Mouse (Mus musculus): ENCODE results near the gene Dnaja3.

Gene Dnaja3

GRCm38 (mm10) chr16:4606431-4607084 is 33.2 kb upstream of the Dnaja3 start:
- peak; percentile 61 for DNase-seq (ENCODE audit: low read depth, low spot score)

GRCm38 (mm10) chr16:4607818-4608531 is 31.8 kb upstream of the Dnaja3 start:
- peak; percentile 92 for DNase-seq (ENCODE audit: low read depth, low spot score)

DNA sequence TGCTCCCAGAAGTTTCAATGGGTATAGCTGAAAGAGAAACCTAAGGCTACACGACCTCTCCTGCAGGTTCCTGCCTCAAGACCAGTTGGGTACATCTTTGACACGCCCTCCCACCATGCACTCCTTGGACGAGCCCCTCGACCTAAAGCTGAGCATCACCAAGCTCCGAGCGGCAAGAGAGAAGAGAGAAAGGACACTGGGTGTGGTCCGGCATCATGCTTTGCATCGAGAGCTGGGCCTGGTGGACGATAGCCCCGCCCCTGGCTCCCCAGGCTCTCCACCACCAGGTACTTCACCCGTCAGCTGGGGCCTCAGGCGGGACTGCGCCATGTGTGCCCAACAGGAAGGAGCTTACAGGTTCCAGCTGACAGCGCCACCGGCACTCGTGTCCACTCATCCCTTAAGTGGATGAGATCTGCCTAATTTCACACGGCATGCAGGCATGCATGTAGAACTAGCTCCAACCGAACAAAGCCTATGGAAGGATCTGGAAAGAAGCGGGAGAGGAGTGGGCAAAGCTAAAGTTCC is 31.2 kb upstream of the Dnaja3 start:
- DNase-seq (ENCODE audit: low read depth, low spot score) = no peak

DNA sequence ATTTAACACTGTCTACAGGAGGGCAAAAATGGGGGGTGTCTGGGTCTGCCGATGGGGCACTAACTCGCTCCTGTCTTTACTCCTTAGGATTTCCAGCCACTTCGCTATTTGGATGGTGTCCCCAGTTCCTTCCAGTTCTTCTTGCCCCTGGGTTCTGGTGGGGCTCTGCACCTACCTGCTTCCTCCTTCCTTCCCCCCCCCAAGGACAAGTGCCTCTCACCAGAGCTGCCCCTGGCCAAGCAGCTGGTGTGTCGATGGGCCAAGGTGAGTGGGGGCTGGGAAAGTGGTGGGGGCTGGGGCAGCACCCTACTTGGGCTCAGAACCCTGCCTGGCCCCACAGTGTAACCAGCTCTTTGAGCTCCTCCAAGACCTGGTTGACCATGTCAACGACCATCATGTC is 28.6 kb upstream of the Dnaja3 start:
- no peak for DNase-seq (ENCODE audit: low read depth, low spot score)

DNA sequence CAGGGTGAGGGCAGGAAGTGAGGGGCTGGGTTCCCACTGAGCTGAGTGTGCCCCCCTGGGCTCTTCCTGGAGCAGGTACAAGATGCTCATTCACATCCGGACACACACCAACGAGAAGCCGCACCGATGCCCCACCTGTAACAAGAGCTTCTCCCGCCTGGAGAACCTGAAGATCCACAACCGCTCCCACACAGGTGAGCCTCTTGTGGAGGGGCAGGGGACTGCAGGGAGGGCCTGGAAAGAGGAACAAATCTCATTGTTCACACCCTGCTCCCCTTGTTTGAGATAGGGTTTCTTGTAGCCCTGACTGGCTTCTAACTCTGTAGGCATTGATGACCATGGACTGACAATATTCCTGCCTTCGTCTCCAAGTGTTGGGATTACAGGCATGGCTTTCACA is 28.1 kb upstream of the Dnaja3 start:
- DNase-seq (ENCODE audit: low read depth, low spot score) = no peak

DNA sequence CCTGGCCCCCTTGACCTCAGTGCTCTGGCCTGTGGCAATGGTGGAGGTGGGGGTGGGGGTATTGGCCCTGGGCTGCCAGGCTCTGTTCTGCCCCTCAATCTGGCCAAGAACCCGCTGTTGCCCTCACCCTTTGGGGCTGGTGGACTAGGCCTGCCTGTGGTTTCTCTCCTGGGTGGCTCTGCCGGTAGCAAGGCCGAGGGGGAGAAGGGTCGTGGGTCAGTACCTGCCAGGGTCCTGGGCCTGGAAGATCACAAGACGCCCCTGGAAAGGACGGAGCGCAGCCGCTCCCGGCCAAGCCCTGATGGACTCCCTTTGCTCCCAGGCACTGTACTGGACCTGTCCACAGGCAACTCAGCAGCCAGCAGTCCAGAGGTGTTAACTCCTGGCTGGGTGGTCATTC is 26.1 kb upstream of the Dnaja3 start:
- no peak for DNase-seq (ENCODE audit: low read depth, low spot score)

DNA sequence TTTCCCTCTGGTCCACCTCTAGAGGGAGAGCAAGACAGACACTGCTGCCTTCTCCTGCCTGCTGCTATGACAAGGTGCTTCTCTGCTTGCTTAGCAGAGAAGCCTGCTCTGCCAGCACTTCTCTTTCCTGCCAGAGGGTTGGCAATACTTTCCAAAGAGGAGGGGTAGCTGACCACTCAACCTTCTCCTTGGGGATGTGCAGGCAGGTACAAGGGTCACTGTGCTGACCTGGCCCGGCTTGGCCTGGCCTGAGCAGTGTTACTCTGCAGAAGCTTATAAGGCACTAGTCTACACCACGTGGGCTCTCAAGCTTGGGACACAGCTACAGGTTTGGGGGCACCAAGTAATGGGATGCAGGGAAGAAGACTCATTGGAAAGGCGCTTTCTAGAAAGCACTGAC is 25.1 kb upstream of the Dnaja3 start:
- DNase-seq (ENCODE audit: low read depth, low spot score) = no peak

GRCm38 (mm10) chr16:4615297-4615696 is 24.5 kb upstream of the Dnaja3 start:
- DNase-seq (ENCODE audit: low read depth, low spot score) = no peak

DNA sequence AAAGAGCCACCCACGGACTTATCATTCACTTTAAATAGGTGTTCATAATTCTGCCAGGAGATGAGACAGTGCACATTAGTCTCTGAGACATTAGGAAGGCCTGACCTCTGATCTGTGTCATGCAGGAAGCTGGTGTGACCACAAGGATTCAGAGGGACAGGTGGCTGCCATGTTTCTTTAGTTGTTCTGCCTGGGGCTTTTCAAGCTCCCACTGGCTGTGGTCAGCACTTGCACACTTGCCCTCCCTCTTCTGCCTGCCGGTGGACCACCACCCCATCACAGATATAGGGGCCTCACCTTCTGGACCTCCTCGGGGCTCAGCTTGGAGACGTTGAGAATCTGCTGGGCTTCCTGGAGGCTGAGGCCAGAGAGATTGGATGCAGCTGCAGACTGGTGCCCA is 23.0 kb upstream of the Dnaja3 start:
- no peak for DNase-seq (ENCODE audit: low read depth, low spot score)

DNA sequence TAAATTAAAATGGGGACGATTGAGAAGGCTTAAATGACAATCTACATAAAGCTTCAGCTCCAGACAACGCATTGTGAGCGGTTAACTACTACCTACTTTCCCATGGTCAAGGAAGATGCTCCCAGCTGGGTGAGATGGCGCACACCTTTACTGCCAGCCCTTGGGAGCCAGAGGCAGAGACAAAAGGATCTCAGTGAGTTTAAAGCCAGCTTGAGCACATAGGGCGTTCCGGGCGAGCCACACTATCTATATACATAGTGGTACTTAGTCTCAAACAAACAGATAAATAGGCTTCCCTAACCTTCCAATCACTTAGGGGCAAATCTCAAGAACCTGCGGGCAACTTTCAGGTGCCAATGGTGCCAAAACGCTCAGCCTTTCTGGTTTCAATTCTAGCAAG is 15.7 kb upstream of the Dnaja3 start:
- DNase-seq (ENCODE audit: low read depth, low spot score) = no peak

GRCm38 (mm10) chr16:4624481-4625110 is 15.2 kb upstream of the Dnaja3 start, which contains the start of gene Pam16:
Gene Pam16 (minus strand): TSS chr16:4624988.
- DNase-seq (ENCODE audit: low read depth, low spot score) = peak; percentile 91

- no peak for DNase-seq (ENCODE audit: low read depth, low spot score)
Observed at GRCm38 (mm10) chr16:4627105-4627504, 12.7 kb upstream of the Dnaja3 start.

DNA sequence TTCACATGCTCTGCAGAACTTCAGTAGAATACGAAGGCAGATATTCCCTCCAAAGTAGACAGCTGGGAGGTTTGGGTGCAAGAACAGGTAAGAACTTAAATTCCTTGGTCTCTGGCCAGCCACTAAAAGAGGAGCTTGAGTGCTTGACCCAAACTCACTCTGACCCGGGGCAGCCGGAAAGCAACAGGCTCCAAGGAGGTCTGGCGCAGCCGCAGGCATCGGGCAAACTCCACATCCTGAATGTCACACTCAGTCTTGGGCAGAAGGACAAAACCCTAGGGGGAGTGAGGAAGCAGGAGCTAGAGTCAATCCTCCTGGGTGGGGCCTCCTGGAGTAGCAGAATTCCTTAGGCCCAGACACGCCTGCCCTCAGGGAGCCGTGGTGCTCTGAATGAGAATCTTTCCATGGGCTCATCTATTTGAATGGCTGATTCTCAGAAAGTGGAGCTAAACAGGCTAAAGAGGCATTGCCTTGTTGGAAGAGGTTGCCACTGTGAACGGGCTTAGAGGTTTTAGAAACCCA is 10.8 kb upstream of the Dnaja3 start:
- peak; percentile 65 for DNase-seq (ENCODE audit: low read depth, low spot score)

- DNase-seq (ENCODE audit: low read depth, low spot score) = peak; percentile 91
Observed at GRCm38 (mm10) chr16:4629950-4630349, 9.8 kb upstream of the Dnaja3 start.

DNA sequence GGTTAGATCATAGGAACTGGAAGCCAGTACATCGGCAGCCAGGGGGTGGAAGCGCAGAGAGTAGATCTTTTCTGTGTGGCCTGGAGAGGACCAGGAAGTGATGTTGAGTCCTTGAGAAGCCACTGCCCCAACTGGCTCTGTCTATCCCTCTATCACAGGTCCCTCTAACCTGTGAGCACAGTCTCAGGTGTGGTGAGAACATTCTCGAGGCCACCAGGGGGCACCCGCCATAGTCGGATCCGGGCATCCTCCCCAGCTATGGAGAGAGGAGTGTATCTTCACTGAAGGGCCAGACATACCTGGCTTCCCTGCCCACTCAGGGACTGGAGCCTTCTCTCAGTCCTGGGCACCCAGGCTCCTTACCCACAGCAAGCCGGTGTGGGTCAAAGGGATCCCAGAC is 7.7 kb upstream of the Dnaja3 start:
- DNase-seq (ENCODE audit: low read depth, low spot score) = peak; percentile 41

DNA sequence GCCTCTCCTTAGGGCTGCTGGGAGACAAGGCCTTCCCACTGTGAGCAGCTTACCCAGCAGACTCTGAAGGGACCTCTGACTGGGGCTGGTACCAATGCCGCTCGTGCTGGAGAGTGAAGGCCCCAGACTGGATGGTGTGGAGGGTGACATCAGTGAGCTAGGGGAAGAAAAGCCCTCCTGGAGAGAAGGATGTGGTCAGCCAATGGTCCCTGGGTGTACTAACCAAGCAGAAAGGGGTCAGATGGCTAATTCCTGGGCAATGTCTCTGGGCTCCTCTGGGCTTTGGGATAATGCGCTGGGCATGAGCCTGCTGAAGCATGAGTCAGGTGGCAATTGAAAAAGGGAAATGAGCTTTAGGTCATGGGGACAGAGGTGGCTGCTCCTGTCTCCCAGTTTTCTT is 6.1 kb upstream of the Dnaja3 start:
- DNase-seq (ENCODE audit: low read depth, low spot score) = peak; percentile 61

- no peak for DNase-seq (ENCODE audit: low read depth, low spot score)
Observed at GRCm38 (mm10) chr16:4634681-4635080, 5.1 kb upstream of the Dnaja3 start.

- DNase-seq (ENCODE audit: low read depth, low spot score) = no peak
Observed at GRCm38 (mm10) chr16:4635760-4636159, 4.0 kb upstream of the Dnaja3 start.

GRCm38 (mm10) chr16:4638891-4639390 is 848 bp upstream of the Dnaja3 start:
- DNase-seq (ENCODE audit: low read depth, low spot score) = peak; percentile 86

DNA sequence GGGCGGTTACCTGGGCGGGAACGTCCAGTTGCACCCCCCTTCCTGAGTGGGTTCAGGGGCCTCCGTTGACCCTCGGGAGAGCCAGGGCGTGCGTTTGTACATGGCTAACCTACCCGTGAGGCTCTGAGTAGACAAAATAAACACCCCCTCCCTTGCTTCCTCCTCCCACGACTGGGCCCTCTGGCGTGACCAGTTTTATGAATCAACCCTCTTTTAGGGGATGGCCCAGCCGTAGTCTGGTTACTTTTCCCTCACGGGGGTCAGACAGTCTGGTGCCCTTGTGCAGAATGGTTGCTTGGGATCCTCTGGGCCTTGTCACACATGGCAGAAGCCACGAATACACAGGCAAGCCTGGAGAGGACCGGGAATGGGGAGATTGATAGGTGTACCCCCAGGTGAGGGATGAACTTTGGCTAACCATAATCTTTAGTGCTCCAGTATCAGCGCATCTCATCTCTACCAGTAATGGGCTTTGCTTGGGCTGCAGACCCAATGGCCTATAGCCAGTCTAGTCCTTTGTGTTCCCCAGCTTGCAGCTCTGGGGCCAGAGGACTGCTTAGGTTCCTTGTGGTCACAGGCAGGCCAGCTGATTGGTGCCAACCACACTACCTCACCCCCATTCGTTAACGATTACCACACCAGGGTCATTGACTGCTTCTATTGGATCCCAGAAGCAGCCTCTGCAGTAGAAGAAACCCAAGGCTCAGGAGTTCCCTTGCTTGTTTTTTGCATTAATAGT is 647 bp downstream of the Dnaja3 start:
- DNase-seq (ENCODE audit: low read depth, low spot score) = peak; percentile 87

- peak; percentile 60 for DNase-seq (ENCODE audit: low read depth, low spot score)
Observed at GRCm38 (mm10) chr16:4641119-4641838, 1.5 kb downstream of the Dnaja3 start.

Measured in 3T3-L1 (cell line).